Mouse (Mus musculus) neutrophil, adult 65 days (primary cell): ENCODE measurements around the gene Neurod2. TPM values are rescaled to one million over a fixed set of nuclear protein-coding genes. Genes with fewer than 3 reads are reported as not detected.

ENCODE experiments used
- total RNA-seq: library from RNA; stranded (reverse); gene quantifications from 2 replicates; pipeline ENCODE4 v1.2.4, GENCODE M21; 2023

Gene Neurod2
- not detected in 2 replicates for total RNA-seq

DNA sequence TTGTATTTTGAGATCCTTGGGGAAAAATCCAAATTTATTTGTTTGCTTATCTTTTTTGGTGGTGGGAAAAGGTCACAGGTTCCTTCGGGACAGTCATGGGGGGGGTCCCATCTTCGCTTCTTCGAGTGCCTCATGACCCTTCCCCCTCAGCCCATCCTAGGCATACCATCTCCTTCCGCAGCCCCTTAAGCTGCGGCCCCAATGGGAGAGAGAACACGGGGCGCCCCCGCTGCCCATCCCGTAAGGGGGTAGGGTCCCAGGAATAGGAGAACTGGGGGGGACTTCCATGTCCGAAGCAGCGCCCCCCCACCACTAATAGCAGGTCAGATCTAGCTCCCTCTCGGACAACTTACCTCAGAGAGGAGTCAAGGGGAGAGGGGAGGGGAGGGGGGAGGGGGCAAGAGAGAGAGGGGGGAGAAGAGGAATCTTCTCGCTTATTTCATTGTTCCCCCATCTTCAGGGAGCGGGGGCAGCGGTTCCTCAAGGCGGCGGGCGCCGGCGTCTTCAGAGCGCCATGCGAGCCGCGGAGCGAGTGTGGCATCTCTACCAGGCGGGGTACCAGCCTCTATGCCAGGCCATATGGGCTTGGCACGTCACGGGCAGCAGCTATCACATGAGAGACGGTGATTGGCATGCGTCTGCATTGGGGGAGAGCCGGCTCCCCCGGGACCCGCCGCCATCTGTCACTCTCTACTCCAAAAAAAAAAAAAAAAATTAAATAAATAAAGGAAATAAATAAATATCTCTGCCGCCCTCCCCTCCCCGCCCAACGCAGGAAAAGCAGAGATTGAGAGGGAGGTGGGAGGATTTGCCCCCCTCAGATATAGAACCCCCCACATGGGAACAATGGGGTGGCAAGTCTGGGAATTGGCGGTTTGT lies at the start of gene Neurod2:
TSS of gene Neurod2 (minus strand) at position 568 of the 879 bp plus-strand sequence.

DNA sequence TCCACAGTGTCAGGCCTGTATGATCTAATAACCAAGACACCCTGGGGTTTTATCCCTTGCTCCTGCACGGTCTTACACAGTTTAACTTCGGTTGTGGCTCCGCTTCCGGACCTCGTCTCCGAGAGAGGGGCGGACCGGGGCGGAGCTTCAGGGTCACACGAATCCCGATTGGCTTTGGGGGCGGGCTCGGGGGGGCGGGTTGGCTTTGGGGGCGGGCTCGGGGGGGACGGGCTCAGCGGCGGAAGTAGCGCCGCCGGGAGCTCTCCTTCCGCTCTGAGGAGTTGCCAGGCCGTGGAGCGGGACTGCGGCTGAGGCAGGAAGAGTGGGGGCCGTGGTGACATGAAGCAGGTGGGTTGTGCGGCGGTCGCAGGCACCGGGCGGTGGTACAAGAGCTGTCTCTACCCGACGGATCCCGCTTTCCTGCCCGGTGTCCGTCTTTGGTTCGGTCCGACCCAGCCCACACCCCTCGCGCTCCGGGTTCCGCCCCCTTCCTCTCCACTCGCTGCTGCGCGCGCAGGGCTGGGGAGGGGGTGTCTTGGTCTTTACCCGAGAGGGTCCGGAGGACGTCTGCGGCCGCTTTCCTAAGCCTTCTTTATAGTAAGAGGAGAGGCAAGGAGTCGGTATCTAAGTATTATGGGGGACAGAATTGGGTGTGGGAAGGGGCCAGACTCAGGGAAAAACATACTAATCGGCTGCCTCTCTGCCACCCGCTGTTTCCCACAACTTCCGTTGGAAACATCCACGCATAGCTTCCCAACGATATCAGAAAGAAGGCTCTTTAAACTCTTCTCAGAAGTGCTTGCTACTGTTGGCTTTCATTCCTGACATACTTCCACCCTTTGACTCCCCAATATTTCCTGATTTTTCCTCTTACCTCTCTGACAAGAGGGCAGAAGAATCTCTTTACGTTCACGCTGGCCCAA lies 29.0 kb upstream of the Neurod2 start, which contains the start of gene Stard3:
TSS of gene Stard3 (plus strand) at position 208 of the 923 bp plus-strand sequence.

DNA sequence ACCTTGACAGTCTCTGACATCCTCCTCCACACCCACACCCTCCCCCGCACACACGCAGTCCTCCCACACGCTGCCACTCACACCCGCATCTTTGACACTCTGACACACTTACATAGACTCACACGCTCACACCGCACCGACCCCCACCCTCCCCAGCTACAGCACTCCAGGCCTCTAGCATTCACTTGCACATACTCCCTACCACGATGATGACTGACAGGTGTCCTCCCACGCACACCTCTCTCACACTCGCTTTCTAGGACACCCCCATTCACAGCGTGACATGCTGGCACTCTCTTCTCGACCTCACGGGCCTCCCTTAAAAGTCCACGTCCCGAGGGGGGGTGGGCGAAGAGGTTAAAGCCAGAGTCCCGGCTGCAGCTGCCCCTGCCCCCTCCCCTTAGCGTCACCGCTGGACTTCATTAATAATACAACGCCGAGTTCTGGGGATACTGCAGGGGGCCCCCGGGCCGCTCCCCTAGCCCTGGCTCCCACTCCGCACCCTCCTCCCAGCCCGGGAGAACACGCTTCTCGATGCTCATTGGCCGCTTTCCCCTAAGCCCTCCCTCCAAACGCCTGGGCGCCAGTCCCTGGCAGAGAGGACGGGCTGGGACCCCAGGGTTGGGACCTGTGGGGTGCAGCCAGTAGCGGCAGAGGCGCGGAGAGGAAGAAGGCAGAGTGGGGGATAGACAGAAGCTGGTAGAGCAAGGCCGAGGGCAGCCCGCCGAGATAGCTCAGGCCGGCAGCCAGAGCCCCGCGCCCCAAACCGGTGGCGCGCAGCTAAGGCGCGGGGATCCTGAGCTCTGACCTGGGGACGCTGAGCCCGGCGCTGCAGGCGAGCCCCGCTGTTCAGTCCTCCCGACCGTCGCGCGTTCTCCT lies 18.9 kb upstream of the Neurod2 start, which contains the start of gene Ppp1r1b:
TSS of gene Ppp1r1b (plus strand) at position 322 of the 879 bp plus-strand sequence.

Other genes with a start within 250 kb of the Neurod2 start
- gene Fbxl20, start 179.2 kb downstream of the Neurod2 start, total RNA-seq: 22.6 and 29.4 TPM in 2 replicates
- gene Med1, start 136.4 kb downstream of the Neurod2 start, total RNA-seq: 29.4 and 43.1 TPM in 2 replicates
- gene Cdk12, start 126.6 kb downstream of the Neurod2 start, total RNA-seq: 78.0 and 93.6 TPM in 2 replicates
- gene Ppp1r1b, start 18.8 kb upstream of the Neurod2 start, total RNA-seq: not detected in 2 replicates
- gene Stard3, start 28.7 kb upstream of the Neurod2 start, total RNA-seq: 34.1 and 40.6 TPM in 2 replicates
- gene Tcap, start 54.2 kb upstream of the Neurod2 start, total RNA-seq: not detected in 2 replicates
- not detected in 2 replicates for gene Pnmt, start 56.8 kb upstream of the Neurod2 start, total RNA-seq
- 1.3 and 1.9 TPM in 2 replicates for gene Pgap3, start 70.8 kb upstream of the Neurod2 start, total RNA-seq
- not detected in 2 replicates for gene Erbb2, start 82.8 kb upstream of the Neurod2 start, total RNA-seq
- 38.5 and 55.9 TPM in 2 replicates for gene Mien1, start 109.3 kb upstream of the Neurod2 start, total RNA-seq
- not detected in 2 replicates for gene Grb7, start 116.7 kb upstream of the Neurod2 start, total RNA-seq
- 1.8 and 5.5 TPM in 2 replicates for gene Ikzf3, start 216.4 kb upstream of the Neurod2 start, total RNA-seq
- gene Zpbp2, start 221.4 kb upstream of the Neurod2 start, total RNA-seq: not detected in 2 replicates